Mouse (Mus musculus) stomach, postnatal 0 days (tissue): Measurements from ENCODE around the gene Tbc1d2b.

Experiments
- CTCF ChIP-seq: IDR thresholded peaks from 2 replicates; pipeline ENCODE4 v1.5.1; 2016; ENCODE audit warnings: antibody characterized with exemption, low read depth, mild to moderate bottlenecking, moderate library complexity
- EP300 ChIP-seq: optimal IDR thresholded peaks from 2 replicates; pipeline ENCODE3; 2016; ENCODE audit warnings: antibody characterized with exemption

GRCm38 (mm10) chr9:90316300-90316699 lies 45.7 kb upstream of the Tbc1d2b start:
- TF ChIP-seq EP300 (no peak), CTCF (peak; percentile 47)
